Mouse (Mus musculus) forebrain, embryonic 11.5 days (tissue): ENCODE measurements around the gene Sobp. TPM values are rescaled to one million over a fixed set of nuclear protein-coding genes. Genes with fewer than 3 reads are reported as not detected.

Experiments
- ATAC-seq: fragments of 200-750 bp; cut with Nextera tagmentation; replicated peaks from 2 replicates; pipeline ENCODE4 v1.8.0; 2017; ENCODE audit warnings: moderate TSS enrichment; ENCODE audit not compliant: low FRiP score
- DNase-seq: peaks from one replicate; pipeline ENCODE4 v3.0.0-alpha.2; 2017; ENCODE audit warnings: low spot score
- H3K27ac ChIP-seq: fragments of 300-500 bp; sonication (generic); 2 replicates; pipeline ENCODE4 v1.5.1; 2014; ENCODE audit warnings: low read depth, low read length
- H3K27me3 ChIP-seq: fragments of 300-500 bp; sonication (generic); 2 replicates; pipeline ENCODE4 v1.6.1; 2014; ENCODE audit warnings: mild to moderate bottlenecking, low read length, mixed read lengths; ENCODE audit not compliant: control insufficient read depth, insufficient read depth
- H3K36me3 ChIP-seq: fragments of 300-500 bp; sonication (generic); 2 replicates; pipeline ENCODE4 v1.6.1; 2014; ENCODE audit warnings: mild to moderate bottlenecking, low read length, moderate library complexity, mixed read lengths; ENCODE audit not compliant: control insufficient read depth, insufficient read depth
- H3K4me1 ChIP-seq: fragments of 300-500 bp; sonication (generic); replicated peaks from 2 replicates; pipeline ENCODE4 v1.6.1; 2014; ENCODE audit warnings: low read length, mixed read lengths; ENCODE audit not compliant: control insufficient read depth, insufficient read depth
- H3K4me2 ChIP-seq: fragments of 300-500 bp; sonication (generic); 2 replicates; pipeline ENCODE4 v1.6.1; 2014; ENCODE audit warnings: low read depth, mild to moderate bottlenecking, low read length, moderate library complexity, mixed read lengths; ENCODE audit not compliant: severe bottlenecking
- H3K4me3 ChIP-seq: fragments of 300-500 bp; sonication (generic); 2 replicates; pipeline ENCODE4 v1.5.1; 2014; ENCODE audit warnings: low read depth, low read length
- H3K9ac ChIP-seq: fragments of 300-500 bp; sonication (generic); 2 replicates; pipeline ENCODE4 v1.6.1; 2014; ENCODE audit warnings: low read length
- H3K9me3 ChIP-seq: fragments of 300-500 bp; sonication (generic); 2 replicates; pipeline ENCODE4 v1.6.1; 2016; ENCODE audit warnings: low read length, mixed read lengths; ENCODE audit not compliant: control insufficient read depth
- WGBS: fragments of 180-500 bp; shearing (Covaris S2); extraction: QIAGEN DNeasy Blood & Tissue Kit; methylation state at CpG from one replicate; pipeline ENCODE4 v1.1.7; 2014; 5-methylcytosine and 5-hydroxymethylcytosine counted together
- polyA plus RNA-seq: library from polyadenylated mRNA; unstranded; fragments of >200 nt; fragmentation: Nextera tagmentation; extraction: Ambion mirVana; gene quantifications from 2 replicates; pipeline ENCODE4 v1.2.1, GENCODE M21; 2014

Gene Sobp
- polyA plus RNA-seq, 1 experiment from 2014 or later, result 5.5 TPM

- H3K9me3 ChIP-seq, result no peaks in the 10 kb centered on the region
- 79% methylated on average over 11 of the region's 11 CpGs for WGBS
- no peak overlapping the region for H3K9ac ChIP-seq
- no peak for DNase-seq
- H3K4me2 ChIP-seq, result no peak overlapping the region
- no peak overlapping the region for H3K4me3 ChIP-seq
- no peak overlapping the region for H3K27ac ChIP-seq
- no peaks in the 10 kb centered on the region for H3K27me3 ChIP-seq
- H3K4me1 ChIP-seq, result no peaks in the 10 kb centered on the region; the same call in 1 of the 2 replicates
- no peaks in the 10 kb centered on the region for H3K36me3 ChIP-seq
- ATAC-seq, result no peak
These were observed 166.2 kb downstream of the Sobp start for GRCm38 (mm10) chr10:43008116-43008515.

- H3K9me3 ChIP-seq, result no peaks in the 10 kb centered on the region
- no peak overlapping the region for H3K4me3 ChIP-seq
- peaks cover 6% of the 10 kb centered on the region; the same call in 1 of the 2 replicates for H3K4me1 ChIP-seq
- no peaks in the 10 kb centered on the region for H3K36me3 ChIP-seq
- H3K27me3 ChIP-seq, result no peaks in the 10 kb centered on the region
- DNase-seq (no peak), ATAC-seq (no peak)
- no peak overlapping the region for H3K9ac ChIP-seq
- no peak overlapping the region for H3K4me2 ChIP-seq
- WGBS, result 82% methylated on average over 4 of the region's 4 CpGs
- no peak overlapping the region for H3K27ac ChIP-seq
These were observed 167.8 kb downstream of the Sobp start for GRCm38 (mm10) chr10:43006534-43006933.

- DNase-seq, result no peak
These were observed 168.7 kb downstream of the Sobp start for GRCm38 (mm10) chr10:43005677-43006076.

GRCm38 (mm10) chr10:43005031-43005430 lies 169.3 kb downstream of the Sobp start:
- H3K9ac ChIP-seq, result no peak overlapping the region
- no peaks in the 10 kb centered on the region for H3K27me3 ChIP-seq
- no peaks in the 10 kb centered on the region for H3K36me3 ChIP-seq
- H3K4me2 ChIP-seq, result no peak overlapping the region
- H3K4me3 ChIP-seq, result no peak overlapping the region
- H3K4me1 ChIP-seq, result peaks cover 6% of the 10 kb centered on the region; the same call in 1 of the 2 replicates
- DNase-seq, result no peak
- no peak overlapping the region for H3K27ac ChIP-seq
- WGBS, result 84% methylated on average over 4 of the region's 4 CpGs
- H3K9me3 ChIP-seq, result no peaks in the 10 kb centered on the region
- ATAC-seq, result no peak

More at GRCm38 (mm10) chr10:43005677-43006076, 168.7 kb downstream of the Sobp start:
- Histone ChIP-seq H3K27ac (no peak overlapping the region), H3K4me2 (no peak overlapping the region), H3K36me3 (no peaks in the 10 kb centered on the region), H3K9me3 (no peaks in the 10 kb centered on the region), H3K4me3 (no peak overlapping the region), H3K9ac (no peak overlapping the region), H3K27me3 (no peaks in the 10 kb centered on the region), H3K4me1 (peaks cover 6% of the 10 kb centered on the region; the same call in 1 of the 2 replicates)
- WGBS, result 85% methylated on average over 7 of the region's 7 CpGs
- ATAC-seq, result no peak

- Histone ChIP-seq H3K9ac (no peak overlapping the region), H3K27ac (no peak overlapping the region)
- 90% methylated on average over 16 of the region's 16 CpGs for WGBS
These were observed 170.1 kb downstream of the Sobp start for GRCm38 (mm10) chr10:43004174-43004734.

GRCm38 (mm10) chr10:43003466-43003757 lies 170.9 kb downstream of the Sobp start:
- DNase-seq, result no peak
- Histone ChIP-seq H3K9me3 (no peaks in the 10 kb centered on the region), H3K4me3 (no peak overlapping the region), H3K4me1 (peaks cover 6% of the 10 kb centered on the region; the same call in 1 of the 2 replicates), H3K27me3 (no peaks in the 10 kb centered on the region), H3K4me2 (no peak overlapping the region), H3K27ac (no peak overlapping the region), H3K9ac (no peak overlapping the region), H3K36me3 (no peaks in the 10 kb centered on the region)
- ATAC-seq, result no peak
- 54% methylated on average over 5 of the region's 5 CpGs for WGBS

More at GRCm38 (mm10) chr10:43004174-43004734, 170.1 kb downstream of the Sobp start:
- Histone ChIP-seq H3K4me3 (no peak overlapping the region), H3K4me1 (peaks cover 6% of the 10 kb centered on the region; the same call in 1 of the 2 replicates), H3K9me3 (no peaks in the 10 kb centered on the region), H3K27me3 (no peaks in the 10 kb centered on the region), H3K36me3 (no peaks in the 10 kb centered on the region), H3K4me2 (no peak overlapping the region)
- no peak for DNase-seq
- no peak for ATAC-seq

- 8% methylated on average over 25 of the region's 25 CpGs for WGBS
- Histone ChIP-seq H3K36me3 (no peaks in the 10 kb centered on the region), H3K9me3 (no peaks in the 10 kb centered on the region), H3K27ac (no peak overlapping the region), H3K9ac (peak overlapping the region; percentile 39; the same call in 1 of the 2 replicates), H3K4me1 (peaks cover 6% of the 10 kb centered on the region; the same call in 1 of the 2 replicates), H3K4me3 (peak overlapping the region; percentile 14; the same call in 1 of the 2 replicates), H3K4me2 (peak overlapping the region; percentile 46), H3K27me3 (no peaks in the 10 kb centered on the region)
- no peak for DNase-seq
- no peak for ATAC-seq
These were observed 171.4 kb downstream of the Sobp start for GRCm38 (mm10) chr10:43002721-43003465.

GRCm38 (mm10) chr10:43002066-43002678 lies 172.2 kb downstream of the Sobp start:
- H3K9ac ChIP-seq, result no peak overlapping the region

More at GRCm38 (mm10) chr10:43002066-43002678, 172.2 kb downstream of the Sobp start:
- no peak for DNase-seq
- ATAC-seq, result no peak
- Histone ChIP-seq H3K27ac (no peak overlapping the region), H3K4me2 (peak overlapping the region; percentile 46), H3K36me3 (no peaks in the 10 kb centered on the region), H3K9me3 (no peaks in the 10 kb centered on the region), H3K4me3 (peak overlapping the region; percentile 14; the same call in 1 of the 2 replicates), H3K27me3 (no peaks in the 10 kb centered on the region), H3K4me1 (peaks cover 6% of the 10 kb centered on the region; the same call in 1 of the 2 replicates)
- 9% methylated on average over 13 of the region's 13 CpGs for WGBS
